Mouse (Mus musculus): ENCODE measurements around the gene 2310033P09Rik. TPM values are rescaled to one million over a fixed set of nuclear protein-coding genes. Genes with fewer than 3 reads are reported as not detected.

2310033P09Rik gene
- polyA plus RNA-seq (2014; fragmentation: Nextera tagmentation; extraction: Ambion mirVana): 28.7 and 34.3 TPM in 2 replicates

DNA sequence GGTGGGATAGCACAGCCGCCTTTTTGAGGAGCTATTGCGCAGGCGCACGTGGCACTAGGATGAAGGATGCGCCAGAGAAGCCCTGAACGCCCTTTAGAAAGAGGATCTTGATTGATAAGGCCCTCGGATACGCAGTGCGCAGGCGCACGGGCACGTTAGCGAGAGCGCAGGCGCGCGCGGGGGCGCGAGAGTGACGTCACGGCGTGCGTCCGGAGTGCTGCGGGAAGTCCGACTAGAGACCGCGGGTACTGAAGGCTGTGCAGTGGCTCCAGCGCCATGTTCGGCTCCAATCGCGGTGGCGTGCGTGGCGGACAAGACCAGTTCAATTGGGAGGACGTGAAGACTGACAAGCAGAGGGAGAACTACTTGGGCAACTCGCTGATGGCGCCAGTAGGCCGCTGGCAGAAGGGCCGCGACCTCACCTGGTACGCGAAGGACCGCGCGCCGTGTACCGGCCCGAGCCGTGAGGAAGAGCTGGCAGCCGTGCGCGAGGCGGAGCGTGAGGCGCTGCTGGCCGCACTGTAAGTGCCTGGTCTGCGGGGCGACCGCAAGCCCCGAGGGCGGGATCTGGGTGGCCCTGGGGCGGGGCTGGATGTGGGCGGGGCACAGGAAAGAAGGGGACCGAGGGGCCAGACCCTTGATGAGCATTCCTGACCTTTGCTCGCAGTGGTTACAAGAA lies at the start of gene 2310033P09Rik:
Gene 2310033P09Rik, plus strand, starts transcription at position 169 of the 679 bp plus-strand sequence.
- Histone ChIP-seq H3K4me3 (ENCODE audit: low read depth, low read length) (peak within 1 kb of the TSS; percentile 90), H3K9ac (replicated peaks; ENCODE audit: low read depth, low read length) (peak within 1 kb of the TSS; percentile 90), H3K36me3 (ENCODE audit: control insufficient read depth, insufficient read depth, low read length) (peaks cover 40% of the 10 kb centered on the region), H3K27me3 (ENCODE audit: control insufficient read depth, insufficient read depth, low read length) (no peaks in the 10 kb centered on the region), H3K9me3 (ENCODE audit: control insufficient read depth, low read depth, low read length) (no peaks in the 10 kb centered on the region), H3K4me2 (replicated peaks; ENCODE audit: low read depth, low read length) (peak within 1 kb of the TSS; percentile 66), H3K4me1 (ENCODE audit: control insufficient read depth, insufficient read depth, low read length) (peaks cover 5% of the 10 kb centered on the region; the same call in 1 of the 2 replicates), H3K27ac (ENCODE audit: low read length) (peak within 1 kb of the TSS; percentile 91)
- ATAC-seq (ENCODE audit: insufficient number of reproducible peaks, insufficient read depth, low FRiP score, low read depth): peak; percentile 86
- WGBS: under 1% methylated on average over 67 of the region's 67 CpGs

DNA sequence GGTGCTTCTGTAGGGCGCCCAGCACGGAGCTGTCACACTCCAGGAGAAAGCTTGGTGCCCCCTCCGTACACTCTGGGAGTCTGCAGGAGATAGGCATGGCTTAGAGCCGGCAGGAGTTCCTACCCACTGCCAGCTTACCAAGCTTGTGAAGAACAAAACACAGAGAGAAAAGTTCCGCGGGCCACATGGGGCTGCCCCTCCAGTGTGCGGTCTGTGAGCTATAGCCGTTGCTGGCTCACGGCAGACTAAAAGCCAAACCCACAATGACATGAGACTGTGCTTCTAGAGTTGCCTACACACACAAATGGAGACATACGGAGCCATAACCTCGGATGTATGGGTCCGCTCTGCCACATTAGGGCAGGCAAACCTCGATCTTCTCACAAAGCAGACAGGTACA lies 49.0 kb upstream of the 2310033P09Rik start:
- no peak for ATAC-seq (ENCODE audit: insufficient number of reproducible peaks, insufficient read depth, low FRiP score, low read depth)
- Histone ChIP-seq H3K4me2 (replicated peaks; ENCODE audit: low read depth, low read length) (no peak overlapping the region), H3K9me3 (ENCODE audit: control insufficient read depth, low read depth, low read length) (no peaks in the 10 kb centered on the region), H3K4me1 (ENCODE audit: control insufficient read depth, insufficient read depth, low read length) (0 out of 2 replicates have a peak, but pooled peaks cover 3% of the 10 kb centered on the region), H3K36me3 (ENCODE audit: control insufficient read depth, insufficient read depth, low read length) (peaks cover 8% of the 10 kb centered on the region; the same call in 1 of the 2 replicates), H3K27ac (ENCODE audit: low read length) (no peak overlapping the region), H3K4me3 (ENCODE audit: low read depth, low read length) (no peak overlapping the region), H3K9ac (replicated peaks; ENCODE audit: low read depth, low read length) (no peak overlapping the region), H3K27me3 (ENCODE audit: control insufficient read depth, insufficient read depth, low read length) (no peaks in the 10 kb centered on the region)
- 88% methylated on average over 13 of the region's 13 CpGs for WGBS

DNA sequence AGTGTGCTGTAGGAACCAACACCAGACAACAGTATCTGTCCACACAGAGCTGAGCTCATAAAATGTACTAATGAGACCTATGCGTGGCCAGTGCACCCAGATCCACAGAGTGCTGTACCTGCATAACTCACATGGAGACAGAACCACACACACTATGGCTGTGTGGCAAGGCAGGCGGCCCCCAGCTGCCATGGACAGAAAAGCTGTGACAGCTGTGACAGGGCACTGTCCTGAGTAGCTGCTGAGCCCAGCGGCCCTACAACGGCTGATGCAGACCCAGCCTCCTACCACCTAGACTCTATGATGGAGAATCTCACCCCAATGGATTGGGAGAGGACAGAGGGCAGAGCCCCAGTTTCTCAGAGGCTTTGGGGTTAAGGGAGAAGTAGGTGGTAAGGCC lies 48.6 kb upstream of the 2310033P09Rik start:
- Histone ChIP-seq H3K4me2 (replicated peaks; ENCODE audit: low read depth, low read length) (no peak overlapping the region), H3K4me1 (ENCODE audit: control insufficient read depth, insufficient read depth, low read length) (0 out of 2 replicates have a peak, but pooled peaks cover 5% of the 10 kb centered on the region), H3K27me3 (ENCODE audit: control insufficient read depth, insufficient read depth, low read length) (no peaks in the 10 kb centered on the region), H3K9ac (replicated peaks; ENCODE audit: low read depth, low read length) (no peak overlapping the region), H3K27ac (ENCODE audit: low read length) (no peak overlapping the region), H3K36me3 (ENCODE audit: control insufficient read depth, insufficient read depth, low read length) (peaks cover 8% of the 10 kb centered on the region; the same call in 1 of the 2 replicates), H3K4me3 (ENCODE audit: low read depth, low read length) (no peak overlapping the region), H3K9me3 (ENCODE audit: control insufficient read depth, low read depth, low read length) (no peaks in the 10 kb centered on the region)
- 86% methylated on average over 4 of the region's 4 CpGs for WGBS
- ATAC-seq (ENCODE audit: insufficient number of reproducible peaks, insufficient read depth, low FRiP score, low read depth): no peak

DNA sequence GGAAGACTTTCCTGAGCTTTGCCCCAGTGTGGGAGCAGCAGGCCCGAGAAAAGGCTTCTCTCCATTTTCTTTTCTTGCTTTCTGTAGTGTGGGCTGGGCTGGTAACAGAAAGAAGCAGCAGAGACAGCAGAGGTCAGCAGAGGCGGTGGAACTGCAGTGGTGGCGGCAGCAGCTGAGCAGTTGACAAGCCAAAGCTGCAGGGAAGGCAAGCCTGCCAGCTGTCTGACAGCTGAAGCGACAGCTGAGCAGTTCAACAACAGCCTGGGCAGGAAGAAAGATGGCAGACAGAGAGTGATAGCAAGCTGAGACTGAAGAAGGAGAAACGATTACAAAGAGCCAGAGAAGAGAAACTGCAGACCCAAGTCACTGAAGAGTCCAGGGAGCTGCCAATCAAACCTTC lies 46.7 kb upstream of the 2310033P09Rik start:
- Histone ChIP-seq H3K9ac (replicated peaks; ENCODE audit: low read depth, low read length) (no peak overlapping the region), H3K4me3 (ENCODE audit: low read depth, low read length) (no peak overlapping the region), H3K4me2 (replicated peaks; ENCODE audit: low read depth, low read length) (no peak overlapping the region), H3K27ac (ENCODE audit: low read length) (no peak overlapping the region), H3K4me1 (ENCODE audit: control insufficient read depth, insufficient read depth, low read length) (0 out of 2 replicates have a peak, but pooled peaks cover 5% of the 10 kb centered on the region), H3K27me3 (ENCODE audit: control insufficient read depth, insufficient read depth, low read length) (no peaks in the 10 kb centered on the region), H3K36me3 (ENCODE audit: control insufficient read depth, insufficient read depth, low read length) (peaks cover 8% of the 10 kb centered on the region; the same call in 1 of the 2 replicates), H3K9me3 (ENCODE audit: control insufficient read depth, low read depth, low read length) (no peaks in the 10 kb centered on the region)
- no peak for ATAC-seq (ENCODE audit: insufficient number of reproducible peaks, insufficient read depth, low FRiP score, low read depth)
- 71% methylated on average over 5 of the region's 5 CpGs for WGBS

DNA sequence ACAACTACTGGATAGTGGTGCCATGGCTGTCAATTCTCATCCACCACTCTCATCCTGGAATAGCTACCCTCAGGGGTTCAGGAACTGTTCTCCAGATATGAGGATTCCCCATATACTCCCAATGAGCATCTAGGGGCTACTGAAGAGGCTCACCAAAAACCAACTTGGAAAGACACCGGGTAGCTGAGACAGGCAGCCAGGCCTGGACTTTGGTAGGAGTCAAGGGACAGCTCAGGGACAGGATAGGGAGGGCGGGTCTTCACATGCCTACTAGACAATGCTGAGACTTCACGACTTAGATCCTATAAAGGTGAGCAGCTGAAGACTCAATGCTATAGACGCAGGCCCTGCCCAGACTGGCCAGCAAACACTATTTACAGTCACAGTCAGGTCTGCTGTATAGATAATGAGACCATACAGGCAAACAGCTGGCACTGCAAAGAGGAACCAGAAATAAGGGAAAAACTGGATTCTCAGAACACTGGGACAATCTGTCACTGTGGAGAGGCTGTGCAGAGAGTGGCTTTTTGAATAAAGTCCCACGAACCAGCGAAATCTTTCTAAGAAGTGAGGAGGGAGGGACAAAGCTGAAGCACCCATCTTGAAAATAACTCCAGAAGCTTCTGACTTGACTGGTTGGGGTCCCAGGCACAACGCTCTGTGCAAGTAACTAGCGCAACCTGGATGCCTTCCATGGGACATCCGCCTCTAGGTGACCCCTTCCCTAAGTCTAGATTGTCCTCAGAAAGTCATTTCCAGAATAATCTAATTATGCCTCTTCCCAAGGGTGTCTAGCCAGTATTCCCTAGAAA lies 45.5 kb upstream of the 2310033P09Rik start:
- 54% methylated on average over 9 of the region's 9 CpGs for WGBS
- Histone ChIP-seq H3K27ac (ENCODE audit: low read length) (peak overlapping the region; percentile 1; the same call in 1 of the 2 replicates), H3K4me2 (replicated peaks; ENCODE audit: low read depth, low read length) (peak overlapping the region; percentile 56), H3K4me1 (ENCODE audit: control insufficient read depth, insufficient read depth, low read length) (0 out of 2 replicates have a peak, but pooled peaks cover 5% of the 10 kb centered on the region), H3K4me3 (ENCODE audit: low read depth, low read length) (peak overlapping the region; percentile 62), H3K27me3 (ENCODE audit: control insufficient read depth, insufficient read depth, low read length) (no peaks in the 10 kb centered on the region), H3K9me3 (ENCODE audit: control insufficient read depth, low read depth, low read length) (no peaks in the 10 kb centered on the region), H3K9ac (replicated peaks; ENCODE audit: low read depth, low read length) (peak overlapping the region; percentile 0; the same call in 1 of the 2 replicates), H3K36me3 (ENCODE audit: control insufficient read depth, insufficient read depth, low read length) (peaks cover 8% of the 10 kb centered on the region; the same call in 1 of the 2 replicates)
- ATAC-seq (ENCODE audit: insufficient number of reproducible peaks, insufficient read depth, low FRiP score, low read depth): no peak

DNA sequence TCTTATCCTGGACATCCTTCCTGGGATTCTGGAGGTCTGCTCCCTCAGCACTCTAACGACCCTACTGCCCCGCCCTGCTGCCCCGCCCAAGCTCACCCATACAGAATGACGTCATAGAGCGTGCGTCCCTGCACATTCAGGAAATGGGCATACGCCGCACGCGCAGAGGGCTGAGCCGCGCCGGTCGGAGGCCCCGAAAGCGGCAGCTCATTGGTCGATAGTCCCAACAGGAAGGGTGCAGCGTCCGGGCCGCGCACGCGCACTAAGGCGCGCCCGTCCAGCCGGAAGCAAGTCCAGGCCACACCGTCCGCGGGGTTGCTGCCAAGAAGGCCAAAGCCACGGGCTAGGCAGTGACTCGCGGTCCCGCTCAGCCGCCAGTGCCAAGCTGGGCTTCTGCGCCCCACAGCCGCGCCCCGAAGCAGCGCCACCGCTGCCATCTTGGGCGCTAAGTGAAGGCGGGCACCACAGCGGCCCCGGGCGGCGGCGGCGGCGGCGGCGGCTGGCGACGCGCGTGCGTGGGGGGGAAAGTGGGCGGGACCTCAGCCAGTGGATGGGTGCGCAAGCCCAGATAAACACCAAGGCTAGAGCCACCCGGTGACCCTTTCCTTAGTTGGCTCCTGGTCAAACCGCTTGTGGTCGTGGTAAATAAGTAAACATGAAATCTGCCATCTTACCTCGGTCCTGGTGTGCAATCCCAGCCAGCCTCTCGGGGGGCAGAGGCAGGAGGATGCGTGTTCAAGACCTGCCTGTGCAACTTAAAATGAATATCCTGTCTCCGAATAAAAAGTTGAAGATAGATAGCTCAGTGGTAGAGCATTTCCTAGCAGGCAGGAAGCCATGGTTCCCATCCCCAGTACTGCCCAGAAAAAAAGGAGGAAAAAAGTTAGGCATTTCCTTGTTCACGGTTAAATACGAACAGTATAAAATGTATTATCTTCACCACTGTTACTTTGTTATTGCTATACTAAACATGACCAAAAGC lies 44.6 kb upstream of the 2310033P09Rik start, which contains the start of gene Iba57:
Gene Iba57, minus strand, starts transcription at position 485 of the 982 bp plus-strand sequence.
- ATAC-seq (ENCODE audit: insufficient number of reproducible peaks, insufficient read depth, low FRiP score, low read depth): peak; percentile 98
- Histone ChIP-seq H3K4me3 (ENCODE audit: low read depth, low read length) (peak within 1 kb of the TSS; percentile 62), H3K36me3 (ENCODE audit: control insufficient read depth, insufficient read depth, low read length) (peaks cover under 1% of the 10 kb centered on the region; the same call in 1 of the 2 replicates), H3K27me3 (ENCODE audit: control insufficient read depth, insufficient read depth, low read length) (no peaks in the 10 kb centered on the region), H3K9me3 (ENCODE audit: control insufficient read depth, low read depth, low read length) (no peaks in the 10 kb centered on the region), H3K9ac (replicated peaks; ENCODE audit: low read depth, low read length) (peak within 1 kb of the TSS; percentile 77), H3K27ac (ENCODE audit: low read length) (peak within 1 kb of the TSS; percentile 98), H3K4me1 (ENCODE audit: control insufficient read depth, insufficient read depth, low read length) (0 out of 2 replicates have a peak, but pooled peaks cover 5% of the 10 kb centered on the region), H3K4me2 (replicated peaks; ENCODE audit: low read depth, low read length) (peak within 1 kb of the TSS; percentile 57)
- 3% methylated on average over 63 of the region's 68 CpGs for WGBS

DNA sequence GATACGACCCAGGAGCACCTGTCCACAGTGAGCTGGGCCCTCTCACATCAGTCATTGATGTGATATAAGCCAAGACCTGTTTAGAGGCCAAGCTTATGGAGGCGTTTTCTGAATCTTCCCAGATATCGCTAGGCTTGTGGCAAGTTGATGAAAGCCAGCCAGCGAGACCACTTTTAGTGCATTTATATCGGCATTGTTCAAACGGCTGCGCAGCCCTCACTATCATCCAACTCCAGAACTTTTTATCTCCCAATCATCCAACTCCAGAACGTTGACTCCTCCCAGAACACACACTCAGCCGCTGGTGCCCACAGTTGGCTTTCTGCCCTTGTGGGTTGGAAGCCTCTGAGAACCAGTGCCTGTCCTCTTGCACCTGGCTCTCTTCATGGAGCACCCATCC lies 43.7 kb upstream of the 2310033P09Rik start:
- Histone ChIP-seq H3K4me2 (replicated peaks; ENCODE audit: low read depth, low read length) (peak overlapping the region; percentile 57), H3K36me3 (ENCODE audit: control insufficient read depth, insufficient read depth, low read length) (no peaks in the 10 kb centered on the region), H3K4me3 (ENCODE audit: low read depth, low read length) (peak overlapping the region; percentile 62; the same call in 1 of the 2 replicates), H3K4me1 (ENCODE audit: control insufficient read depth, insufficient read depth, low read length) (0 out of 2 replicates have a peak, but pooled peaks cover 5% of the 10 kb centered on the region), H3K9ac (replicated peaks; ENCODE audit: low read depth, low read length) (no peak overlapping the region), H3K27me3 (ENCODE audit: control insufficient read depth, insufficient read depth, low read length) (no peaks in the 10 kb centered on the region), H3K9me3 (ENCODE audit: control insufficient read depth, low read depth, low read length) (no peaks in the 10 kb centered on the region), H3K27ac (ENCODE audit: low read length) (peak overlapping the region; percentile 98)
- 79% methylated on average over 9 of the region's 9 CpGs for WGBS
- ATAC-seq (ENCODE audit: insufficient number of reproducible peaks, insufficient read depth, low FRiP score, low read depth): no peak
